Mouse (Mus musculus) spleen, adult 18-20 months (tissue): ENCODE data around the gene Crybb1.
A peak's percentile ranks its signal among the peaks of the same experiment; 100 is the strongest.

Experiments used
- DNase-seq, 2 experiments: peaks; one replicate each; pipeline ENCODE4 v3.0.0; 2022; ENCODE audit warnings: mixed read lengths in 2 of 2

Gene Crybb1

DNA sequence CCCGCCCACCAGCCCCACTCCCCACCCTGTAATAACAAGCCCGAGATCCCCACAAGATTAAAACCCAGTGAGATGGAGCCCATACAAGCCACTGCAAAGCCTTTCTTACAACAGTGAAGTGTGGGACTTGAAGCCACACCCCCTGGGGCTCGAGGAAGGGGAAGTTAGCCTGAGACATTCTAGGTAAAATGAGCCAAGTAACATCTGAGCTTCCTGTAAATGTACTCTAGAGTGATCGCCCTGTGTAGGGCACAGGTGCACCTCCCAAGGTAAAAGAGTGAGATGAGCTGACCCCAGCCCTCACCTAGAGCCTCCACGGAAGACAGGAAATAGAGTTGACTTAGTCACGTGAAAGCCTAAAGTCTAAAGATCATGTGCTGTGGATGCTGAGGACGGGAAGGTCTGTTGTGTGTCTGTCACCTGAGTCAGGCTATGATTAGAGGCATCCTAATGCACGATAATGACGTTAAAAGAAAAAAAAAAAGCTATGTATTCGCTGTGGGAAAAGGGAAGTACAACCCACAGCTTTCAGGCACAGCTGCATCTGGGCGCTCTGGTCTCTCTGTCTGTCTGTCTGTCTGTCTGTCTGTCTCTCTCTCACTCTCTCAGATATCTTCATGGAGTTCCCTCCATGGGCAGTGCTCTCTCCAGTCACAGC is 31.5 kb downstream of the Crybb1 start:
- DNase-seq = peak; percentile 58 to 60

DNA sequence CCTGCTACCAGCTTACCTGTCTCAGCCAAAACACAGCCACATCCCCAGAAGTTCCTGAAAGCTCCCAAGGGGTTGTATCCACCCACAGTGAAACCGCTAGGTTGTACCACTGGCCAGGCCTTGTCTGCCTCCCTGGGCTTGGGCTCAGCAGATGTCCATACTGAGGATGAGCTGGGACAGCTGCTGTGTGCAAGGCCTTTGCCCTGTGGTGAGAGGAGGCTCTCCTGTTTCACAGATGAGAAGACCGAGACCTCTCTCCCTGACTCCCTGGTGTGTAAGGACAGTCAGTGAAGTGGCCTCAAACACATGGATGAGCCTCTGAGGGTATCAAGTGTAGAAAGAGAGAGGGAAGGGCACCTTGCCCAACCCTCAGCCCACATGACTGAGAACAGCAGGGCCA is 32.0 kb downstream of the Crybb1 start:
- no peak for DNase-seq

DNA sequence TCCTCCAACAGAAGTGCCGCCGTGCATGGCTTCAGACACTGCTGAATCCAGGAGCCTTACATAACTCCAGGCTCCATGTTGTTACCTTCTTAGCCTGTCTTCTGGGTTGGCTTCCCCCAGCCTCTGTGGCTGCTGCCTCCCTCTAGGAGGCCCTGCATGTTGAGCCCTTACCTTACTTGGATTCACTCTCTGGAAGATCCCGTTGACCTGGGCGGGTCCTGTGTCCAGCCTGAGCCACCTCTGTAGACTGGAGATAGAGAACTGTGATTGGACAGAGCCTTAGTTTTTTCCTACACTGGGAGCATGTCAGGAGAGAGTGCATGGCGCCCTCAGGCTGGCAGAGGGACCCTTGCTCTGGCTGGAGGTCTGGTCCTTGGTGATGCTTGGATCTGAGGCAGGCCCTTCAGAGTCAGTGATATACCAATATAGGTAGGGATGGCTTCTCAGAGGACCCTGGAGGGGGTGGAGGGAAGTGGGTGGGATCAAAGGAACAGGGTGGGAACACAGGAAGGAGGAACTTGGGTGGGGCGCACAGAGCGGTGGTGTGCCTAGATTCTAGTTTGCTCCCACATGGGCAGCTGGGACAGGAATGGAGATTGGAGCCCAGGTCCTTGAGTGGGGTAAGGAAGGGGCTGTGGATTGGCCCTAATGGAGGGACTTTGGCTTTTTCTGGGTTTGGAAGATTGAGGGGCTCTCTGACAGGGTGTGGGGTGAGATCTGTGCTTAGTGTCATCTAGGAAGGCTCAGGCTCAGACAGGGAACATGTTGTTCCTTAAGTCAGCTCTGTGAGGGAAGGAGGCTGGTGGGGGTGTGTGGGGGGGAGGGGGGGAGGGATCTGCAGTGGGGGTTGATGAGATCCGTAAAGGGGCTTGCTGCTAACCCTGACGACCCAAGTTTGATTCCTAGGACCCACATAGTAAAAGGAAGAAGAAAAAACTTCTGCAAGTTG is 32.9 kb downstream of the Crybb1 start:
- DNase-seq = no peak

DNA sequence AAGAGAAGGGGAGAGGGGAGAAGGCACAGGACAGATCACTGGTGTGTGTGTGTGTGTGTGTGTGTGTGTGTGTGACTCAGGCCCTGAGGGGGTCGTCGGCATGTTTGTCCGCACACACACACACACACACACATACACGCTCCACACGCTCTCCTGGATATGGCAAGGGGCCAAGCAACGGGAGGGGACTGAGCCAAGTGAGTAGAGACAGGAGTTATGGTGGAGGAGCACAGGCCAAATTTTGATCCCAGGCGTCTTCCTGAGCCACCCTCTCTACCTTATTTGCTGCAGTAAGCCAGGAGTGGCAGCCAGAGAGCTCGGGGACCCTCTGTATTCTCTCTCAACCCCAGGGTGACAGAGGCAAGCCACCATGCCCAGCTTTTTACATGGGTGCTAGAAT is 33.6 kb downstream of the Crybb1 start:
- DNase-seq = no peak

DNA sequence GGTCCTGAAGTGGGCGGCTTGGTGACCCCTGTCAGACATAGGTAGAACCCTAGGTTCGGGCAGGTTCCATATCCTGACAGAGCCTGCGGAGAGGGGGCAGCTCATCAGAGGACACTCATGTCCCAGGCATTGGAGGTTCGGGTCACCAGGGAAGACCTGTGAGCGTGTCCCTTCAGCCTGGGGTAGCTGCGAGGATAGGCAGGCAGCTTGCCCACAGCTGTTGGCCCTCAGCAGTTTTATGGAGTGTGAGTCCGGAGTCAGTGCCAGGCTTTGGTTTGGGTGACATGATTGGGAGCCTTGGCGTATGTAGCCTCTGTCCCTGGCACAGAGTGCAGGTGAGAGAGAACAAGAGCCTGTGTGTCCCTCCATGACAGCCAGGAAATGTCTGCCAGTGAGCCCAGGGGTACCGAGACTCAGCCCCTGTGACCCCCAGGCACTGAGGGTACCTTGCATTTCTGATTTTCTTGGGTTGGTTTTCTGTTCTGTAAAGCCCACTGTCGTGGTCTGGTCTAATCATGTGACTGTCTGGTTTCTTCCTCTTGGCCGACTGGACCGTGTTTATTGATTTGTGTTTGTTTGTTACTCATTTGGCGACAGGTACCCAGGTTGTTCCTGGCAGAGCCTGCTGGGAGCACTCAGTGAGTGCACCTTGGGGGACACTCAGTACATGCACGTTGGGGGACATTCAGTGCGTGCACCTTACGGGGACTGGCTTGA is 34.4 kb downstream of the Crybb1 start:
- DNase-seq = no peak

DNA sequence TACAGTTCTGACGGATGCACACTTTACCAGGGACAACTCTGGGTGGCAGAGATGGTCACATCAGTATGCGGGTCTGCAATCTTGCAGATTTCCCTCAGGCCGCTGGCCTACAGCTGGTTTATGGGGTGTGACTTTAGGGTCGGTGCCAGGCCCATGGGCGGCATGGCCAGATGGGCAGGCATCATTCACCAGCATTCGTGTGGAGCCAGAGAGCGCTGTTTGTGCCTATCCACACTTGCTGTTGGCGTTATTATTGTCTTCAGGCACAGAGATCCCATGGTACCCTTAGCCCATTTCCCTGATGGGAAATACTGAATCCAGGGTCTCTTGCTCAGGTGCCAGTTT is 34.9 kb downstream of the Crybb1 start:
- no peak for DNase-seq

DNA sequence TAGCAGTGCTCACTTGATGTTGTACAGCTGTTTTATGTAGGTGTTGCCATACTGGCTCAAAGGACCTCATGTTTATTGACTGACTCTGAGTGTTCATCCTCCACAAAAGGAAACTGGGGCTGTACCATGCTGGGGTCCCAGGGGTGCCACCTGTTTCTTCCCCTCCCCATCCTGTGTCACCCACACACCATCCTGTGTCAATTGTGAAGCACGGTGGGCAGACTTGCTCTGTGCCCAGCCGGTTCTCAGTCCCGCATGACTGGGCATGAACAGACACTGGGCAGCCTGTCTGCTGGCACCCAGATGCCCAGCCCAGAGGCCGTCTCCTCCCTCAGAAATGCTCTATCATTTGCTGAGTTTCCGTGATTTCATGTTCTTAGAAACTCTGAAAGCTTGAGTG is 36.3 kb downstream of the Crybb1 start:
- peak in 1 of 2 experiments; percentile 71 for DNase-seq

DNA sequence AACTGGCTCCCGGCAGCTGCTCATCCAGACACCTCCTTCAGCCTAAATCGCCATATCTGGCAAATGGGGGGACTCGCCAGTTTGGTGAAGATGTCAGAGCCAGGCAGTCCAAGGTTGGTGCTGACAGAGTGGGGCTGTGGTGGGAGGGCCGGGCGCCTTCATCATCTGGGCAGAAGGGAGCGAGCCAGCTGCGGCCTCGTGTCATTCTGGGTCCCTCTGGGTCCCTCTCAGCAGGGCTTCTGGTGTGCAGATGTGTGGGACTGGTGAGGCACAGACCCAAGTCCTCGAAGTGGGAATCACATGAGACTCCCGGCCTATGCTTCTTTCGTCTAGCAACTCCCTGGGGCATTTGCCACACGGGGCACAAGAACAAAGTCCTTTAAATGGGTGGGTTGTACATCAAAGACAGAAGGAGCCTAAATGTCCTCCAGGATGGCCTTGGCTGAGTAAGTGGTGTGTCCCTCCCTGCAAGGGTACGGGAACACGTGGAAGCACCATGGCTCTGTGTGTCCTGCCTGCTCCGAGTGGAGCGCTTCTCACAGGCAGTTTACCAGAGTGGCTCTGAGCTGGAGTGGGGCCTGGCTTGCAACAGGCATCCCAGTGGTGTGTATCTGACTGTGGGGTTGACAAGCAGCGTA is 36.8 kb downstream of the Crybb1 start:
- no peak for DNase-seq

DNA sequence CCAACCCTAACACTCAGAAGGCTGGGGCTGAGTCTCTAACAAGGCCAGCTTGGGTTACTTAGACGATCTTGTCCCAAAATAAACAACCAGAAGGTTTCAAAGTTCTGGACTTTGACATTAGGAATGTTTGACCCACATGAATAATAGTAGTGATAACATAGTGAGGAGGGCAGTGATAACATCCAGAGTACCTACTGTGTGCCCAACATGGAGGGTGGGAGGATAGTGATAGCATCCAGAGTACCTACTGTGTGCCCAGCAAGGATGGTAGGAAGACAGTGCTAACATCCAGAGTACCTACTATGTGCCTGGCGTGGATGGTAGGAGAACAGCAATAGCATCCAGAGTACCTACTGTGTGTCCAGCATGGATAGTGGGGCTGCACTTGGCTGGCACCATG is 38.2 kb downstream of the Crybb1 start:
- no peak for DNase-seq

DNA sequence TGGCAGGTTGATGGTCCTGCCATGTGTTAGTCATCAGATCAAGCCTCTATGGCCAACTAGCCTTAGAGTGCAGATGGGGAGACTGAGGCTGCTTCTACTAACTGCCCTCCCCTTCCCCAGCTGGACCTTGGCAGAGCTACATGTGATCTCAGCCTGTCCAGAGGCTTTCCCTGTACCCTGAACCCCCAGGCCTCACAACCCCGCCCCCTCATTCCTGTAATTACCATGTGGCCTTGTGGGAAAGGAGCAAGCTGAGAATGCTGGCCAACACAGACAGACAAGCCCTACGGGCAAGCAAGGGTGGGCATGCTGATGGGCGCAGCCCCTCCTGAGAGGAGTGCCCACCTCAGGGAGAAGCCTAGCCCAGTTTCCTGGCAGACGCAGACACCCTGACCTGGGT is 39.1 kb downstream of the Crybb1 start:
- DNase-seq = no peak

DNA sequence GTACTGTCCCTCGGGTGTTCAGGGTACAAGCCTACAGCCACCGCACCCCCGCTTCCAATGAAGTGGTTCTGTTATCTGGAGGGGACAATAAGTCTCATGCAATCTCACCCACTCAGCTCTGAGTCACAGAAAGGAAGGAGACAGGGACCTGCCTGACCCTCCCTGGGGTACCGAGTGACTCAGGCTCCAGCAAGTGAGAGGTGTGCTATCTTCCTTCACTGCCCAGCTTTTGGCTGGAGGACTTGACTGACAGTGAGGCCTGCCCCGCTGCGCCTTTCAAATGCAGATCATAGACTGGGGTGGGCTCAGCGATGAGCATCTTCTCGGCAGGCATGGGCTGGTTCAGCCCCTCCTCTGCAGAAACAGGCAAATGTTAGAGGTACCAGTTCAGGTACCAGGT is 39.5 kb downstream of the Crybb1 start:
- DNase-seq = no peak

DNA sequence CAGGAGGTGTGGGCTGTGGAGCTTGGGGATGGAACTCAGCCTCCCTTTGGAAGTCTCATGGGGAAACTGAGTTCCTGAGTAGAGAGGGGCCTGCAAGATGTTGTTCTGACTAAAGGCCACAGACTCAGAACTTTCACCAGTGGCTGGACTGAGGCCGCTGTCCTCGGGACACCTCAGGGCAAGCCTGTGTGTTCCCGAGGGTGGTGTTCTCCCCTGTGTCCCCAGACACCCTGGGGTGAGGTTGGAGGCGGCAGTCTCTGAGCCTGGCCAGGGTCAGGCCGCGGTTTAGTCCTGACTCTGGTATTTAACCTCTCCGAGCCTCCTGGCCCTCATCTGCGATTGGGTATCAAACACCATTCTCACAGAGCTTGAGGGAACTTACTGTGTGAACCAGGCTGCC is 39.9 kb downstream of the Crybb1 start:
- DNase-seq = no peak

DNA sequence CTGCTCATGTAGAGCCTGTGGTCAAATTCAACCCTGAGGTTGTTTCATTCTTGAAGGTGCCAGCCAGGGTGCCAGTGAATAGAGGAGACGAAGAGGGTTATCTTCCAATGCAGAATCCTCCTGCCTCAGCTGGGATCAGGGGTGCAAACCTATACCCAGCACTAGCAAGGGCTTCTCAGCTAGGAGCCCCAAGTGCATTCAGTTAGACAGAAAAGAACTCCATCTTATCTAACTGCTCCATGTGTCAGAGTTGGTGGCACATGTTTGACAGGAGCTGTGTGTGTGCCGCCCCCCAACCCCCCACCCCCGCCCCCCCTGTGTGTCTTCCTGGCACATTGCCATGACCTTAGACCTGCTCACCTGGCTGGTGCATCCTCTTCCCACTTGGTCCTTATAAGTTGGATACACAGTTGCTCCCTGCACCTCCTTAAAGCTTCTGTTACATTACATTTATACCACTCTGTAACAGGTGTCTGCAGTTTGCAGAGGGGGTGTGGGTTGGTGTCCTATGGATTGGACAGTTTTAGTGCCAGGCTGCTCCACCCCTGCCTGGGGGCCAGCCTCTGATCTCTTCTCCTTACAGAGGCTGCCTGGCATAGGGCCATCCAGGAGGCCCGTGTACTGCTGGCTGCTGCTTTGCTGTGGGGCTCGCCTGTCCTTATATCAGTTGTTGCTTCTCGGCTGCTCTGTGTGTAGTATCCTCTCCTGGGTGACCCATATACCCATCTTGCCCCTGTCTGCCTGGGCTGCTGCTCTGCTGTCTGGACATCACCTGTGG is 41.0 kb downstream of the Crybb1 start:
- no peak for DNase-seq

DNA sequence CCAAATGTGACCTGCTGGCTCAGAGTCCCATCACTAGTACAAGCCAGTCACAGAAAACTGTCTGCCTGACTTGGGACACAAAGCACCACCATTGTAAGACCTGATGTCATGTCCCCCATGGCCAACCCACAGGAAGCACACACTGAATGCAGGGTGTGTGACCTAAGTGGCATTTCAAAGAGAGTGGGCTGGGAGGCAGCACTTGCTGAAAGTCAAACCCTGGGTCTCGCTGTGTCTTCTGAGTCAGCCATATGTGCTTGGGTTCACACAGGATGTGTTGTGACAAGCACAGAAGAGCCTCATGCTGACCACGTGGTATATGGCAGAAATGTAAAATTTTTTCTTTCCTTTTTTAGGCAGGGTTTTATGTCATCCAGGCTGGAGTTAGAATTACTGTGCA is 41.6 kb downstream of the Crybb1 start:
- DNase-seq = no peak

DNA sequence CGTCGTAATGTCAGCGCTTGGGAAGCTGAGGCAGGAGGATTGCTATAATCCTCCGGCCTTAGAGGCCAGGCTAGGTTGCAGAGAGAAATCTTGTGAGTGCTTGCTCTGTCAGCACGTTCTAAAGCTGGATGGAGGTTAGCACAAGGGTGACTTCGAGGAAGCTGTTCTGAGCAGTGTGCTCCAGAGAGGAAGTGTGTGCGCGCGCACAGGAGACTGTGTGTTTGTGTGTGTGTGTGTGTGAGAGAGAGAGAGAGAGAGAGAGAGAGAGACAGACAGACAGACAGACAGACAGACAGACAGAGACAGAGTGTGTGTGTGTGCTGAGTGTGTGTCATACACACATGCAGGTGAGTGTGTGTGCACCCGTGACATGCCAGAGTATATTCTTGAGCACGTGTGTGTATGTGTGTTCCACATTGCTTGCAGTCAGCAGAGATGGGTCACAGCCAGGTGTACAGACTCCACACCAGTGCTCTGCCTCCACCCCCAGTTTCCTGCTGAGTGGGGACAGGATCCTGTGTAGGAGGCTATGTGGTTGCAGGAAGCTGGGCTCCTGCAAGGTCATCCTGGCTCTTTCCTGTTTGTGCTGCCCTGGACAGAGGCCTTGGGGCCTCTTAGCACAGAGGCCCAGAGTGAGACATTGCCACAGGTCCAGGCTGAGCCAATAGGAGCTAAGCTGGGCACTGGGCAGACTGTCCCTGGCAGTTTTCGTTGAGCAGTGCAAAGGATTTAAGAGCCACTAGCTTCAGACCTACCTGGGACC is 42.8 kb downstream of the Crybb1 start:
- no peak for DNase-seq

DNA sequence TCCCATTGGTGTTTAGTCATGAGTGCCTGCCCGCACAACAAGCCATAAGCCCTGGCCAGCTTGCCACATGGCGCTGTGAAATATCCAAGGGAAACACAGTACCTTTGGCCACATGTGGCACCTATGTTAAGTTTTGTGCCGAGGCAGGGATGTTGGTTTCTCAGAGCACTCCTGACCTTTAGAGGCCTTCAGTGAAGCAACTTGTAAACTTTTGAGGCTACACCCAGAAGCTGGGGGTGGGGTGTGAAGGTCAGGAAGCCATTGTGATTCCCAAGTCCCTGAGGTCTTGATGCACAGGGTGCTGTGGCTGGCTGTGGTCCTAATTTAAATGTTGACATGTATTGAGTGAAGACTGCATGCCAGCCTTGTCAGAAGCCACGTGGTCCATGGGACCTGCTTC is 43.8 kb downstream of the Crybb1 start:
- no peak for DNase-seq

DNA sequence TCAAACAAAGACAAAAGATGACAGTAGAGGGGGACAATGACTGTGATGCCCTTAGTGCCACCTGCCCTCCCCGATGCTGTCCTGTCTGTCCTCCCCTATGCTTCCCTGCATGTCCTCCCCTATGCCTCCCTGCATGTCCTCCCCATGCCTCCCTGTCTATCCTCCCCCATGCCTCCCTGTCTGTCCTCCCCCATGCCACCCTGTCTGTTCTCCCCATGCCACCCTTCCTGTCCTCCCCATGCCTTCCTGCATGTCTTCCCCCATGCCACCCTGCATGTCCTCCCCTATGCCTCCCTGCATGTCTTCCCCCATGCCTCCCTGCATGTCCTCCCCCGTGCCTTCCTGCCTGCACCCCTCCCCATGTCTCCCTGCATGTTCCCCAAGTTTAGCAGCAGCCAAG is 44.5 kb downstream of the Crybb1 start:
- no peak for DNase-seq

DNA sequence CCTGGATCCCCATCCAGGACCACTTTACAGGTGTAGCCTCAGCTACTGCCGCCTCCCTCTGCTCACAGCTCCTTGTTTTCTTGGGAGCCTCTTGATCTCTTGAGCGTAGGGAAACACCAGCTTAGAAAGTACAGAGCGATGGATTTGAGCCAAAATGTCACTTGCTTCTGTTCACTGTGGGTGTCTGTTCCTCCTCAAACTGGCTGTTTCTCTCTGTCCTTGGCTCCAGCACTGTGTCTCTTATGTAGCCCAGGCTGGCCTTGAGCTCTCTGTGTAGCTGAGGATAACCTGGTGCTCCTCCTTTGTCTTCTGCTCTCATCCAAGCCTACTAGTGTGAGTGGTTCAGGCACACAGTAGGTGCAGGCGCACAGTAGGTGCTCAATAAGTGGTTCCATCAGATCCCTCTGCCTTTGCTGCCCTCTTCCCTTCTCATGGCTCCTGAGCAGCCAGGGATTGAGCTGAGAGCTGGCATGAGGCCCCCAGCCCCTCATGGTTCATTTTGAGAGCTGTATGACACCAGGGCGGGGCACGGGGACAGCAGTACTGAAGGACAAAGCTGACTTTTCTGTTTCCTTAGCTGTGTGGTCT is 45.2 kb downstream of the Crybb1 start:
- DNase-seq = no peak

DNA sequence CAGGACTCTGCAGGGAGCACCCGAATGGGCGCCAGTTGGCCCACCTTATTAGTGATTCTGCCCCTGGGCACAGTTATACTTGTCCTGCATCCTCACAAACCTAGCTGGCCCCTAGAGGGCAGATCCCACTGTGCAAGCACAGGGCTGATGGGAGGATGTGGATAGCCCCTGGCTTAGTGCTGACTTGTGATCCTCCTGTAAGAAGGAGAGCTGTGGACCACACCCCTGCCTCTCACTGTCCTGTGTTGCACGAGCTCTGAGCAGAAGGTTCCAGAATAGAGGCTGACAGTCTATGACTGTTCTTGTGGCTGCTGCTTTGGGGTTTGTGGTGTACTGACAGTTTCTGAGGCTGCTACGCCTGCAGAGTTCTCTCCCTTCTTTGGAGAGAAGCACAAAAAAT is 46.1 kb downstream of the Crybb1 start:
- no peak for DNase-seq

DNA sequence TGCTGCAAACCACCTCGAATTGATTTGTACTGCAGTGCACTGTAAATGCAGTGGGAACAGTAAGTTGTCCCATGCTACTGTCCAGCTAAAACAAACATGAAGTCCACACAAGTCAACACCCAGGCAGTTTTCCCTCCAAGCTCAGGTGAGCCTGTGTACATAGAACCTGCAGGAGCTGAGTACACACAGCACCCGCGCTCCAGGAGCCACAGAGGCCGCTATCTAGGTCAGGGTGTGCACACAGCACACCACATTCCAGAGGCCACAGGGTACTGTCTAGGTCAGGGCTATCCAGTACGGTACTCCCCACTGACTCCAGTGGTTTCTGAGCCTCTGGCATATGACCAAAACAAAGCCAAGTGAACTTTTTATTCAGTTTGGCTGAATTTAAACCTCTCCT is 46.7 kb downstream of the Crybb1 start:
- DNase-seq = no peak

DNA sequence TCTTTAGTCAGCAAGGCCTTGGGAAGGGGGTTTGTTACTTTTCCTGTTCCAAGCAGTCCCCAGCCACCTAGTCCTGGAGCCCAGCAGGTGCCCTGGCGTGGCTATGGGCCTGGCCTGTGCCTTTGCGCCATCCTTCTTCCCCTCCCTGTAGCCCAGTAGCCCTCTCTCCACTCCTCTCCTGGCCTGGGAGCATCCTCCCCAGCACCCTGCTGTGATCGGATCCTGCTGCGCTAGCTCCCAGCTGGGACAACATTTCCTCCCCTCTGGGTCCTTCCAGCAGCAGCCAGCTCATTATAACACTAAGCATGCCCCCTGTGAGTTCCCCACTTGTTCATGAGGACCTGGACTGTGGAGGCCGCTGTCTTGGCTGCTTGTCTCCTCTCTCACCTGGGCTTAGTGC is 50.2 kb downstream of the Crybb1 start:
- DNase-seq = no peak
